Mouse (Mus musculus) heart, adult 2 months (tissue): ENCODE data around the gene Chchd10.

ENCODE experiments used
- CTCF ChIP-seq: fragments of 200-600 bp; IDR thresholded peaks from 2 replicates; pipeline ENCODE4 v1.8.1; 2022; ENCODE audit warnings: antibody characterized with exemption, mild to moderate bottlenecking, moderate library complexity
- EP300 ChIP-seq: fragments of 200-500 bp; IDR thresholded peaks from 2 replicates; pipeline ENCODE4 v1.6.1; 2011; ENCODE audit warnings: low read depth, low read length, control low read depth; ENCODE audit not compliant: insufficient read depth
- POLR2A ChIP-seq: fragments of 200-500 bp; IDR thresholded peaks from 2 replicates; pipeline ENCODE4 v1.6.1; 2011; ENCODE audit warnings: mild to moderate bottlenecking, low read depth, low read length, control low read depth; ENCODE audit not compliant: insufficient read depth

- TF ChIP-seq CTCF (no peak), POLR2A (no peak), EP300 (no peak)
Observed at GRCm38 (mm10) chr10:75944066-75944772, 11.3 kb downstream of the Chchd10 start.
